Mouse (Mus musculus) ovary, postnatal 14 days (tissue): ENCODE measurements around the gene Zfp639.
A peak's percentile ranks its signal among the peaks of the same experiment; 100 is the strongest.

Experiments used
- DNase-seq: peaks from one replicate; pipeline ENCODE4 v3.0.0; 2022; ENCODE audit warnings: low spot score

The Zfp639 gene

GRCm38 (mm10) chr3:32505841-32506240 is 4.2 kb upstream of the Zfp639 start:
- DNase-seq = no peak

DNA sequence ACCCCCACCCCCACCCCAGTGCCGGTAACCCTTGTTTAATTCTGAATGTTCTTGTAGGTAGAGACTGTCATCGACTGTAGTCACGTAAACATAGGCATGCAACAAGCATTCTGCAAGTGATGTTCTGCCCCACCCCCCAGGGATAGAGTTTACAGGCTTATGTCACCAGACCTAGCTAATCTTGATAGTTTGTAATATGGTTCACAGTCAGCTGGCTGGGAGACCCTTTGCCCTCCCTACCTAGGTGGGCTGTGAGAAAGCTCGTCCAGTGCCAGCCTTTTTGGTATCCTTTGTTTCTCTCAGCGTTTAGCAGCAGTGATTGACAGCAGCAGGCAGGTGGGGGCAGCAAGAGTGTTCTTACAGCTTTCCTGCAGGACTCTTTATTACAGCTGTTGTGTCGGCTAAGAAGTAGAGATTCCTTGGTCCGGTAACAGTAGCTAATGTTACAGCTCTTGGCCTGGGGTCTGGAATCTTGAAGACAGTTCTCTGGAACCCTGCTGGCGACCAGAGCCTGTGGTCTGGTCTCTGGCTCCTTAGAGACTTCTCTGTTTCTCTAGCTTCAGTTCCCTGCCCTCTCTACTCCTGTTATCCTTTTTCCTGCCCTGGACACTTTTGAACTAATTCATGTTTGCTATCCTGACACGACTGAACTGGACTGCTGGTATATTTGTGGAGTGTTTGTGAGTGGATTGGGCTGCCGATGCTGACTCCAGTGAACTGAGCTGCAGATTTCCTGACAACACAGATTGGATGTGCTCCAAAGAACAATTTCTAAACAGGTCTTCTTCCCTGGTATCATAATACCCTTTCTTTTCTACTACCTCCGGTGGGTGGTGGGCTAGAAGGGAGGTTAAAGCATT is 3.5 kb upstream of the Zfp639 start:
- DNase-seq = no peak

GRCm38 (mm10) chr3:32508666-32509324 is 1.3 kb upstream of the Zfp639 start:
- peak; percentile 45 for DNase-seq

- DNase-seq = peak; percentile 98
Observed at GRCm38 (mm10) chr3:32510375-32511190, 524 bp downstream of the Zfp639 start.

DNA sequence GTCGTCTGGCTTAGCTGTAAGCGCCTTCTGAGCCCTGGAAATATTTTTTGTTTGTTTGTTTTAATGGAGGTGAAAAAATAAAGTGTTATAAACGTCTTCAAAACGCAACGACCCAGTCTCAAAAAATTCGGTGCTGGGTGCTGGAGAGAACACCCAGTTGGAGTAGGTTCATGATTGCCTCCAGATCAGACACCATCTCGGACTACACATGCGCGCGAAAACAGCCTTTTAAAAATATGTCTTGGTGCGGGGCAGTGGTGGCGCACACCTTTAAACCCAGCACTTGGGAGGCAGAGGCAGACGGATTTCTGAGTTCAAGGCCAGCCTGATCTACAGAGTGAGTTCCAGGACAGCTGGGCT is 1.1 kb downstream of the Zfp639 start:
- no peak for DNase-seq

- DNase-seq = no peak
Observed at GRCm38 (mm10) chr3:32512686-32513284, 2.7 kb downstream of the Zfp639 start.

GRCm38 (mm10) chr3:32513528-32513927 is 3.5 kb downstream of the Zfp639 start:
- no peak for DNase-seq

DNA sequence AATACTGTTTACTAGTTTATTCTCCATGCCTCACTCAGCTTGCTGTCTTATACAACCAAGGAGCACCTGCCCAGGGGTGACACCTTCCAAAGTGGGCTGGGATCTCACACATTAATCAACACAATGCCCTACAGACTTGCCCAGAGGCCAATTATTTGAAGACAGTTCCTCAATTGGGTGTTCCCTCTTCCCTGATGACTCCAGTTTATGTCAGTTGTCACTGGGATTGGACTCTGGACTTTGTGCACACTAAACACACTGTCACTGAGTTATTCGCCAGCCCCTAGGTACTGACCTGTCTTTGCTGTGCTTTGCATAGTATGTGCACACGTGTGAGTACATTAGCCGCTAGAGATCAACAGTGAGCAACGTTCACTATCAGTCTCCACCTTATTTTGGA is 17.1 kb downstream of the Zfp639 start:
- no peak for DNase-seq

GRCm38 (mm10) chr3:32529303-32529898 is 19.3 kb downstream of the Zfp639 start, which contains the start of gene Mfn1:
TSS of gene Mfn1 (plus strand) at chr3:32529465.
- DNase-seq = peak; percentile 82

- no peak for DNase-seq
Observed at GRCm38 (mm10) chr3:32530041-32530440, 20.0 kb downstream of the Zfp639 start.

DNA sequence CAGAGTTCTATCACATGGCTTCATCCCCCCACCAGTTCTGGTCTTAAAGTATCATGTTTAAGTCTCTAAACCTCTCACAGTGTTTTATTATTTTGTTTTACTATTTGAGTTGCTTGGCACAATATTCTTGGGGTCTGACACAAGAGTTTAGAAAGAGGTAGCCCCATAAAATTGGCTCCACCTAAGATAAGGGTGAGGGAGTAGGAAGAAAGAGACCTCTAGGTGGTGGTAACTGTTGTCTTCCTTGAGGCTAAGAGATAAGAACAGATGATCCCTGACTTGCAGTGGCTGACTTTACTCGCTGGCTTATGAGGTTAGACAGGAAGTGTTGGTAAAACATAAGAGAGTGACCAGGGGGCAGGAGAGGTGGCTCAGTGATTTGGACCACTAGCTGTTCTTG is 25.6 kb downstream of the Zfp639 start:
- DNase-seq = no peak

DNA sequence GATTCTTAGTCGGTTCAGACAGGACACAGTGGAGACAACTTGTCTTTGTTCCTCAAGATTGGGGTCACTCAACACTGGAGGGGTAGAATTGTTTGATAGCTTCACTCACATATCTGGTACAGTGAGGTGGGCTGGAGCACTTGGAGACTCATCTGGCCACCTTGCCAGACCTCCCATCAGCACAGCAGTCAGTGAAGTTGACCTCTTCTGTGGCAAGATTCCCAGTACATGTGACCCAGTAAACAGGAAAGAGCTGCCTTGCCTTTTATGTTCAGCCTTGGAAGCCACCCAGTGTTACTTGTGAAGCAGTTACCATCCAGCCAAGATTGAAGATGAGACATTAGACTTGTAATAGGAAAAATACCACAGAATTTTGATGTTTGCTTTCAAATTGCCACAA is 27.5 kb downstream of the Zfp639 start:
- DNase-seq = peak; percentile 25

- no peak for DNase-seq
Observed at GRCm38 (mm10) chr3:32538091-32538490, 28.0 kb downstream of the Zfp639 start.

DNA sequence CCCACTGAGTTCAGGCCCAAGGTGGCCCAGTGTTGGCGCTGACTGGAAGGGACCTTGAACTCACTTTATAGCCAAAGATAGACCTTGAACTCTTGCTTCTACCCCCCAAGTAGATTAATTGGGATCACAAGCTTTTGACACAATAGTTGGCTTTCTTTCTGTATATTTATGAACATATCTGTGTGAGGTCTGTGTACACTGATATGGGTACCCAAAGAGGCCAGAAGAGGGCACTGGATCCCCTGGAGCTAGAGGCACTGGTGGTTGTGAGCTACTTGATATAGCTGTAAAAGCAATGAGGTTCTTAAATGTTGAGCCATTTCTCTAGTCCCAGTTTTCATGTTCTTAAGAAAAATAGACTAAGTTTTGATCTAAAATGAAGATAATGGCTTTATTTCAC is 43.0 kb downstream of the Zfp639 start:
- DNase-seq = no peak

DNA sequence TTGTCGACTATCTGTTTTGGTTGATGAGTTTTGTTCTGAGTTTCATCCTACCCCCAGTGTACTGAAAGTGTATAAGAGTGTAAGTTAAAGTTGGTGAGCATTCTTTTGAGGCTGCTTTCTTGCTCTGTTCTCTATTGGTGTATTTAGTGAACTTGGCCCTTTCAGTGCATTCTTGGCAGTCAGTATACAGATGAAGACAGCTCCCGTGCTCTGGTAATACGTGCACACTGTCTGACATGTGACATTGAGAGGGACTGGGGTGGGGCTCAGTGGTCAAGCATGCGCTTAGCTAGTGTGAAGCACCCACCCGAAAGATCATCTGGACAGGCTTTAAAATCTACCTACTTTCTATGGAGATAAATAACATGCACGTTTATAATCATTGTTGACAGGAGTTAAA is 53.3 kb downstream of the Zfp639 start:
- DNase-seq = no peak
